Mouse (Mus musculus) limb, embryonic 11.5 days (tissue): ENCODE measurements around the gene Tspoap1. TPM values are rescaled to one million over a fixed set of nuclear protein-coding genes. Genes with fewer than 3 reads are reported as not detected.

Source experiments
- ATAC-seq: fragments of 200-750 bp; cut with Nextera tagmentation; 2 replicates; pipeline ENCODE4 v1.8.0; 2017; ENCODE audit warnings: low read depth; ENCODE audit not compliant: insufficient number of reproducible peaks, low FRiP score, low TSS enrichment
- DNase-seq: peaks from one replicate; pipeline ENCODE4 v3.0.0-alpha.2; 2015; ENCODE audit warnings: low spot score
- H3K27ac ChIP-seq: fragments of 300-500 bp; sonication (generic); replicated peaks from 2 replicates; pipeline ENCODE4 v1.5.1; 2014; ENCODE audit warnings: low read depth, mild to moderate bottlenecking, low read length
- H3K27me3 ChIP-seq: fragments of 300-500 bp; sonication (generic); 2 replicates; pipeline ENCODE4 v1.6.1; 2014; ENCODE audit warnings: mild to moderate bottlenecking, low read length, mixed read lengths; ENCODE audit not compliant: control insufficient read depth, insufficient read depth
- H3K36me3 ChIP-seq: fragments of 300-500 bp; sonication (generic); 2 replicates; pipeline ENCODE4 v1.6.1; 2014; ENCODE audit warnings: mild to moderate bottlenecking, low read length, moderate library complexity, mixed read lengths; ENCODE audit not compliant: control insufficient read depth, insufficient read depth
- H3K4me1 ChIP-seq: fragments of 300-500 bp; sonication (generic); 2 replicates; pipeline ENCODE4 v1.6.1; 2014; ENCODE audit warnings: low read length, mixed read lengths; ENCODE audit not compliant: control insufficient read depth, insufficient read depth
- H3K4me2 ChIP-seq: fragments of 300-500 bp; sonication (generic); 2 replicates; pipeline ENCODE4 v1.6.1; 2014; ENCODE audit warnings: low read depth, mild to moderate bottlenecking, moderate library complexity; ENCODE audit not compliant: severe bottlenecking
- H3K4me3 ChIP-seq: fragments of 300-500 bp; sonication (generic); 2 replicates; pipeline ENCODE4 v1.5.1; 2014; ENCODE audit warnings: low read depth, low read length
- H3K9ac ChIP-seq: fragments of 300-500 bp; sonication (generic); 2 replicates; pipeline ENCODE4 v1.6.1; 2014; ENCODE audit warnings: mild to moderate bottlenecking, low read length
- H3K9me3 ChIP-seq: fragments of 300-500 bp; sonication (generic); 2 replicates; pipeline ENCODE4 v1.6.1; 2016; ENCODE audit warnings: low read length; ENCODE audit not compliant: control insufficient read depth
- WGBS: fragments of 180-500 bp; shearing (Covaris S2); extraction: QIAGEN DNeasy Blood & Tissue Kit; methylation state at CpG from one replicate; pipeline ENCODE4 v1.1.7; 2014; 5-methylcytosine and 5-hydroxymethylcytosine counted together
- polyA plus RNA-seq: library from polyadenylated mRNA; unstranded; fragments of >200 nt; fragmentation: Nextera tagmentation; extraction: Ambion mirVana; gene quantifications from 2 replicates; pipeline ENCODE4 v1.2.1, GENCODE M21; 2014

Tspoap1 gene
- polyA plus RNA-seq, 1 experiment from 2014 or later = 1.7 TPM

GRCm38 (mm10) chr11:87801711-87802275 lies 41.5 kb downstream of the Tspoap1 start:
- no peak for ATAC-seq
- no peaks in the 10 kb centered on the region for H3K4me1 ChIP-seq
- no peak overlapping the region for H3K27ac ChIP-seq
- DNase-seq = no peak
- WGBS = 85% methylated on average over 22 of the region's 22 CpGs
- no peaks in the 10 kb centered on the region for H3K36me3 ChIP-seq
- no peak overlapping the region for H3K4me3 ChIP-seq
- H3K9me3 ChIP-seq = no peaks in the 10 kb centered on the region
- no peak overlapping the region for H3K4me2 ChIP-seq
- H3K9ac ChIP-seq = no peak overlapping the region
- no peaks in the 10 kb centered on the region for H3K27me3 ChIP-seq

- Histone ChIP-seq H3K9me3 (no peaks in the 10 kb centered on the region), H3K4me3 (no peak overlapping the region), H3K4me2 (no peak overlapping the region), H3K9ac (no peak overlapping the region), H3K36me3 (no peaks in the 10 kb centered on the region), H3K27ac (no peak overlapping the region), H3K27me3 (no peaks in the 10 kb centered on the region), H3K4me1 (no peaks in the 10 kb centered on the region)
- ATAC-seq = no peak
- peak; percentile 43 for DNase-seq
- WGBS = 51% methylated on average over 14 of the region's 14 CpGs
Observed at GRCm38 (mm10) chr11:87802621-87803020, 42.3 kb downstream of the Tspoap1 start.

GRCm38 (mm10) chr11:87805448-87805847 lies 45.1 kb downstream of the Tspoap1 start:
- ATAC-seq = no peak
- no peak overlapping the region for H3K4me2 ChIP-seq
- H3K36me3 ChIP-seq = no peaks in the 10 kb centered on the region
- no peaks in the 10 kb centered on the region for H3K4me1 ChIP-seq
- no peaks in the 10 kb centered on the region for H3K9me3 ChIP-seq
- no peak overlapping the region for H3K9ac ChIP-seq
- peak; percentile 46 for DNase-seq
- H3K27me3 ChIP-seq = no peaks in the 10 kb centered on the region
- no peak overlapping the region for H3K27ac ChIP-seq
- WGBS = 59% methylated on average over 1 of the region's 1 CpGs
- H3K4me3 ChIP-seq = no peak overlapping the region

GRCm38 (mm10) chr11:87807433-87807832 lies 47.1 kb downstream of the Tspoap1 start:
- no peak for DNase-seq
- no peaks in the 10 kb centered on the region for H3K9me3 ChIP-seq
- no peaks in the 10 kb centered on the region for H3K4me1 ChIP-seq
- no peak overlapping the region for H3K9ac ChIP-seq
- WGBS = 86% methylated on average over 6 of the region's 6 CpGs
- H3K27me3 ChIP-seq = no peaks in the 10 kb centered on the region
- ATAC-seq = no peak
- no peak overlapping the region for H3K4me3 ChIP-seq
- H3K4me2 ChIP-seq = no peak overlapping the region
- no peak overlapping the region for H3K27ac ChIP-seq
- H3K36me3 ChIP-seq = no peaks in the 10 kb centered on the region

- Histone ChIP-seq H3K9me3 (no peaks in the 10 kb centered on the region), H3K4me1 (no peaks in the 10 kb centered on the region), H3K36me3 (no peaks in the 10 kb centered on the region), H3K27me3 (no peaks in the 10 kb centered on the region), H3K4me3 (no peak overlapping the region), H3K9ac (no peak overlapping the region), H3K27ac (no peak overlapping the region), H3K4me2 (no peak overlapping the region)
- ATAC-seq (no peak), DNase-seq (no peak)
- WGBS = 83% methylated on average over 7 of the region's 7 CpGs
Observed at GRCm38 (mm10) chr11:87808236-87808635, 47.9 kb downstream of the Tspoap1 start.

- ATAC-seq (no peak), DNase-seq (no peak)
- Histone ChIP-seq H3K4me2 (no peak overlapping the region), H3K4me3 (no peak overlapping the region), H3K9ac (no peak overlapping the region), H3K27me3 (no peaks in the 10 kb centered on the region), H3K9me3 (no peaks in the 10 kb centered on the region), H3K27ac (no peak overlapping the region), H3K36me3 (no peaks in the 10 kb centered on the region), H3K4me1 (no peaks in the 10 kb centered on the region)
- WGBS = 72% methylated on average over 4 of the region's 4 CpGs
Observed at GRCm38 (mm10) chr11:87811396-87811795, 51.1 kb downstream of the Tspoap1 start.

- WGBS = 78% methylated on average over 8 of the region's 8 CpGs
- no peak overlapping the region for H3K9ac ChIP-seq
- no peak overlapping the region for H3K4me2 ChIP-seq
- no peaks in the 10 kb centered on the region for H3K36me3 ChIP-seq
- ATAC-seq (no peak), DNase-seq (no peak)
- no peak overlapping the region for H3K27ac ChIP-seq
- no peaks in the 10 kb centered on the region for H3K9me3 ChIP-seq
- no peak overlapping the region for H3K4me3 ChIP-seq
- peaks cover 5% of the 10 kb centered on the region for H3K4me1 ChIP-seq
- no peaks in the 10 kb centered on the region for H3K27me3 ChIP-seq
Observed at GRCm38 (mm10) chr11:87814831-87815230, 54.5 kb downstream of the Tspoap1 start.

GRCm38 (mm10) chr11:87816707-87817442 lies 56.5 kb downstream of the Tspoap1 start:
- Histone ChIP-seq H3K4me3 (peak overlapping the region; percentile 30), H3K9me3 (no peaks in the 10 kb centered on the region), H3K4me2 (peak overlapping the region; percentile 62), H3K27me3 (no peaks in the 10 kb centered on the region), H3K27ac (no peak overlapping the region), H3K4me1 (peaks cover 5% of the 10 kb centered on the region), H3K9ac (peak overlapping the region; percentile 38; the same call in 1 of the 2 replicates), H3K36me3 (no peaks in the 10 kb centered on the region)
- 3% methylated on average over 31 of the region's 31 CpGs for WGBS
- DNase-seq (peak; percentile 73), ATAC-seq (no peak)
